Mouse (Mus musculus) left cerebral cortex, postnatal 10 days (tissue): ENCODE results near the gene Mxd3. TPM values are rescaled to one million over a fixed set of nuclear protein-coding genes. Genes with fewer than 3 reads are reported as not detected.

Experiments used
- DNase-seq, 2 experiments: peaks; one replicate each; pipeline ENCODE4 v3.0.0; 2021 to 2022; ENCODE audit warnings: low spot score in 2 of 2, mixed read lengths in 1 of 2; ENCODE audit errors: extremely low spot score in 1 of 2
- intact Hi-C: fragments of 180-260 bp; cut with DNase I; formaldehyde crosslinking; loops from one replicate; pipeline ENCODE4 v1.15.1; 2025
- total RNA-seq, 2 experiments: library from RNA; stranded (reverse); gene quantifications; 2 replicates each; pipeline ENCODE4 v1.2.3; 2021

The Mxd3 gene
- total RNA-seq, result 1 to 10 TPM; 2.2 to 2.4 TPM

GRCm38 (mm10) chr13:55329683-55330566 is at the start of gene Mxd3:
TSS of gene Mxd3 (minus strand) at chr13:55329823.
- intact Hi-C loops, result no loop called here
- DNase-seq, result peak; percentile 66 to 90

GRCm38 (mm10) chr13:55378907-55379580 is 49.4 kb upstream of the Mxd3 start:
- no peak for DNase-seq
- intact Hi-C loops, result no loop called here

GRCm38 (mm10) chr13:55375877-55376276 is 46.3 kb upstream of the Mxd3 start:
- intact Hi-C loops, result no loop called here
- DNase-seq, result no peak

GRCm38 (mm10) chr13:55374206-55374924 is 44.7 kb upstream of the Mxd3 start:
- no peak for DNase-seq
- intact Hi-C loops, result no loop called here

- DNase-seq, result no peak
- intact Hi-C loops, result no loop called here
Measured at GRCm38 (mm10) chr13:55371740-55372139, 42.1 kb upstream of the Mxd3 start.

GRCm38 (mm10) chr13:55371007-55371681 is 41.5 kb upstream of the Mxd3 start:
- intact Hi-C loops, result no loop called here
- DNase-seq, result no peak

- intact Hi-C loops, result no loop called here
Measured at GRCm38 (mm10) chr13:55370234-55370633, 40.6 kb upstream of the Mxd3 start.

GRCm38 (mm10) chr13:55369531-55370114 is 40.0 kb upstream of the Mxd3 start, which contains the start of gene Rgs14:
TSS of gene Rgs14 (plus strand) at chr13:55369732.
- peak; percentile 41 to 56 for DNase-seq
- intact Hi-C loops, result no loop called here

More at GRCm38 (mm10) chr13:55370234-55370633, 40.6 kb upstream of the Mxd3 start:
- DNase-seq, result no peak

- intact Hi-C loops, result no loop called here
- DNase-seq, result no peak
Measured at GRCm38 (mm10) chr13:55368401-55368800, 38.8 kb upstream of the Mxd3 start.

- intact Hi-C loops, result no loop called here
- DNase-seq, result peak; percentile 97 to 99
Measured at GRCm38 (mm10) chr13:55362453-55363060, 32.9 kb upstream of the Mxd3 start, which contains the start of gene Lman2. TSS of gene Lman2 (minus strand) at chr13:55362783.

GRCm38 (mm10) chr13:55361974-55362452 is 32.4 kb upstream of the Mxd3 start:
- intact Hi-C loops, result no loop called here
- DNase-seq, result no peak

GRCm38 (mm10) chr13:55361145-55361544 is 31.5 kb upstream of the Mxd3 start:
- intact Hi-C loops, result no loop called here
- DNase-seq, result no peak

- peak in 1 of 2 experiments; percentile 63 for DNase-seq
- intact Hi-C loops, result no loop called here
Measured at GRCm38 (mm10) chr13:55346745-55347144, 17.1 kb upstream of the Mxd3 start.

GRCm38 (mm10) chr13:55344286-55344685 is 14.7 kb upstream of the Mxd3 start:
- intact Hi-C loops, result no loop called here
- no peak for DNase-seq

GRCm38 (mm10) chr13:55342469-55342868 is 12.8 kb upstream of the Mxd3 start:
- intact Hi-C loops, result no loop called here
- DNase-seq, result no peak

GRCm38 (mm10) chr13:55339259-55339658 is 9.6 kb upstream of the Mxd3 start:
- no peak for DNase-seq
- intact Hi-C loops, result no loop called here

GRCm38 (mm10) chr13:55338131-55339054 is 8.8 kb upstream of the Mxd3 start:
- no peak for DNase-seq
- intact Hi-C loops, result no loop called here
